Mouse (Mus musculus) megakaryocyte, adult 5-6 weeks (primary cell): ENCODE data around the gene Plch1. TPM values are rescaled to one million over a fixed set of nuclear protein-coding genes. Genes with fewer than 3 reads are reported as not detected.

Experiments used
- ATAC-seq: 2 replicates; pipeline ENCODE4 v1.8.0; 2016; ENCODE audit warnings: mild to moderate bottlenecking, inconsistent platforms; ENCODE audit not compliant: poor library complexity, severe bottlenecking
- total RNA-seq, 2 experiments: library from RNA; stranded (forward) in 1 of 2; stranded (reverse) in 1 of 2; fragments of 153-499, 151-499 nt in 1 of 2; fragments of 221-1000, 200-1000 nt in 1 of 2; gene quantifications; 2 replicates each; pipeline versions ENCODE4 v1.2.3 to v1.2.4; 2015 to 2017

Plch1 gene
- total RNA-seq, 2 experiments from 2014 or later: not detected

DNA sequence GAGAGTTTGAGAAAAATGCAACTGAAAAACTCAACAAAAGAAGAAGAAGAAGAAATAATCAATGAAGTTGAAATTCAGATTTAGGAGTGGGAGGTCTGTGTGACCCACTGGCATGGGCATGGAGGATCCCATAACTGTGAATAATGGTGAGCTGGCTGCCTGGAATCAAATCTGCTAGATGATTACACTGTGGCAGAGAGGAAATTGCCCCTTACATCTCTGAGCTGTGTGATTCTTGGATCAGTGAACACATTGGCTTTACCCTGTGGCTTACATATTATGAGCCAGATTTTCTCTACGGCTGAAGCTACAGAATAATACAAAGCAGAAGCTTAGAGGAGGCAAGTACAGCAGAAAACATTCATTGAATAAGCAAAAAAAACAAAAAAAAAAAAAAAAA, 170.9 kb downstream of the Plch1 start:
- no peak for ATAC-seq

DNA sequence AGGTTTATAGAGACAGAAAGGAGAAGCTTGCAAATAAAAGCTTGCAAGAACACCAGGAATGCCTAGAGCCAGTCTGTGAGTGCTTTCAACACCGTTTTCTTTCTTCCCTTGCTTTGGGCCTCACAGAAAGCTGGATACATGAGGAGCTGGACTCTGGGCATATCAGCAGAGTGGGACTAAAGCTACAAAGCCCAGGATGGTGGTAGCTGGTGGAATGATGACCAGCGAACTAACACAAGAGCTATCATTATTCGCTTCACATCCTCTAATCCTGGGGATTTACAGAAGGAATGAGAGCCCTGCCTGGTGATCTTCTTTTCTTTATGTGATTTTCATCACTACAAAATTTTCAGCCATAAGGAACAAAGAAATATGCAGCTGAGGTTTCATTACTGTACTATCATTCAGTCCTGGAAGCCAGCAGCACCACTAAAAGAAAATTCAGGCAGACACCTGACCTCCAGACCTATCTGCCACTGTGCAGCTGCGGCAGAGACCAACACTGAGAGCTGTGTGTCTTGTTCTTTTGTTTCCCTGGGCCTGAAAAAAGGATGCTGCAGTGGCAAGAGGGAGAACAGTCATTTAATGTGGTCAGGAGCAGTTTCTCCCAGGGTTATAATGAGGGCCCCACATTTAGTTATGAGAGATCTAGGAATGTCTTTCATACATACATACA, 172.5 kb downstream of the Plch1 start:
- no peak for ATAC-seq

DNA sequence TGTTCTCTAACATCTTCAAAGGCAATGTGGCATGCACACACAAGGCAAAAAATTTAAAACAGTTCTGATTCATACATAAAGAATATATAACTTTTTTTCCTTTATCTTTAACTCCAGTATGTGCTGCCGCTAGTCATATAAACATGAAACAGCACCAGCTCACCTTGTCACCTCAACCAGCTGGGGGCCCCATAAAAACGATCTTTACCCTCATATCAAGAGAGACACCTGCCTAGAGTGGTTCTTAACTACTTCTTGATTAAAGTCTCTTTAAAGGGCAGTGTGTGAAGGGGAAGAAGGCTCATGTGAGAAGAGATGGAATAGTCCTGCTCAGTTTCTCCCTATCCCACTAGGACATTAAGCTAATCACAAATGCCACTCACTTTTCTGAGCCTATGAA, 205.6 kb downstream of the Plch1 start:
- no peak for ATAC-seq

DNA sequence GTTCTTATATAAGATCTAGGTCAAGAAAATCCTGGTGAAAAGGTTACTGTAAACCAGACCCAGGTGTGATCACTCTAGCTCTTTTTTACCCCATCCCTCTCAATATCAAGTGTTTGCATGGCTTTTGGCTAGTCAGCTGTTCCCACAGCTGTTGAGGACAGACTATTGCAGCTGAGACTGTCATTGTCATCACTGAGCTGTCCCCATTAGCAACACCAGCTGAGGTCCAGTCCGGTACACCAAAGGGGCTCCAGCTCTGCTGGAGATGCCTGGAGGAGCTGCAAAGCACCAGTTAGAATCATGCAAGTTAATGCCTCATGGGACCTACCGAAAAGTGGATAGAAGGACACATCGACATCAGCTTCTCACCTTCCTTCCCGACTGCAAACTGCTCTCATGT, 206.5 kb downstream of the Plch1 start:
- ATAC-seq: no peak

DNA sequence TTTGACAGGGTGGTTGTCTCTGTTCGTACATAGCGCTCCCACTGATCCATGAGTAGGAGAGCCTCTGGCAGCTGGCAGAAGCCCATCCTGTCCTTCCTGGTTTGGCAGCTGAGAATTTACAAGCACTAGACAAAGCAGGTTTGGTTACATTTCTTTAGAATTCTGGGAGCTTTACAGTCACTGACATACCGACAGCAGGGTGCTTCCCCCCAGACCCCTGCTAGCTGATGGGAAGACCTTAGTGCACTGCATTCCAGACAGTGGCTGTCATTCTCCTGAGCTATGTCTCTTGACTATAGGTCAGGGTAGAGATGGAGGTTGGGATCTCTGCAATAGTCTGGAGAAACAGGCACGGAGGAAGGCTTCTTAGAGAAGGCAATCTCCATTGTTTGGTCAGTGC, 230.5 kb downstream of the Plch1 start:
- no peak for ATAC-seq

DNA sequence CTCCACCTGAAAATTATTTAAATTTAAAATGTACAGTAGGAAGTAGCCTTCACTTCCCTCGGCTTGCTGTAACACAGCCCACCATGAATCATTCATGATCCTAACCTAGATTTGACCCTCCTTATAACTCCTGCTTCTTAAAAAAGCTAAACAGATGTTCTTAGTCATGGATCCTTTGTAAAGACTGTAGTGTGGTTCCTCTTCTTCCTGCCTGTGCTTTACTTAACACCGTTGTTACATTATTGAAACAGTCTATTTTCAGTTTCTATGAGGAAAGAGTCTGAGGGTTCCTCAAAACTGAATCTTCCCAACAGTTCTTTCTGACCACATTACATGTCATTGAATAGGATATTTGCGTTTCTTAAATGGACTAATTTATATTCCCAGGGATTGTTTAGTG, 234.0 kb downstream of the Plch1 start:
- ATAC-seq: peak; percentile 63

DNA sequence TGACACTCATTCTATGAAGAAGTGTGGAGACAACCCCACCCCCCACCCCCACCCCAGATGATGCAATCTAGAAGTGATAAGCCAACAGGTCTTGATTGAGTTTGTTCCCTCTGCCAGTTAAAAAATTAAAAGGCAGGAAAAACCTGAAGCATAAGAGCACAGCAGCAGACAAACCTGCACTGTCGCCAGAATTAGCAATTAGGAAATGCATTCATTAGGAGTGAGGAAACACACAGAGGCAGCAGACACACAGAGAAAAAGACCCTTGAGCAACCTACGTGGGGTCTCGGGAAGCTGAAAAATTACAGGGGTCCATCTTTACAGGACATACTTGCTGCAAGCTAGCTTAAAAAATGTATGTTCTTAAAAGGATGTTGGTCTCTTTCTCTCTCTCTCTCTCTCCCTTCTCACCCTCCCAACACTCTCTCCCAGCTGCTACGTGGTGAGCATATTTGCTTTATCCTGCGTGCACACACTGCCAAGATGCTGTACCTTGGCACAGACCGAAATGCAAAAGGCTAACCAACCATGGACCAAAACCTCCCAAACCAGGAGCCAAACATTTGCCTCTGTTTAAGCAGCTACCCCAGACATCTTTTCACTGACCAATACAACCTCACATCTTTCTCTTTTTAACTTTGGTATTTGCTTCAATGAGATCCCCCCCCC, 234.6 kb downstream of the Plch1 start:
- no peak for ATAC-seq

Other genes with a start within 250 kb of the Plch1 start
- gene E130311K13Rik, start 30.0 kb upstream of the Plch1 start, total RNA-seq (2015): 1.1 and 2.1 TPM in 2 replicates
- gene E130311K13Rik, start 30.0 kb upstream of the Plch1 start, total RNA-seq (2017): 2.0 and 3.0 TPM in 2 replicates
- 19.0 and 21.2 TPM in 2 replicates for gene Slc33a1, start 65.3 kb upstream of the Plch1 start, total RNA-seq (2015)
- gene Slc33a1, start 65.3 kb upstream of the Plch1 start, total RNA-seq (2017): 17.3 and 21.6 TPM in 2 replicates
- 23.0 and 25.2 TPM in 2 replicates for gene Gmps, start 76.6 kb upstream of the Plch1 start, total RNA-seq (2015)
- 22.6 and 23.5 TPM in 2 replicates for gene Gmps, start 76.6 kb upstream of the Plch1 start, total RNA-seq (2017)
- gene Vmn2r1, start 182.1 kb upstream of the Plch1 start, total RNA-seq (2015): 0.05 TPM in 1 of 2 replicates, not detected in the other
- 0.04 TPM in 1 of 2 replicates, not detected in the other for gene Vmn2r1, start 182.1 kb upstream of the Plch1 start, total RNA-seq (2017)
- gene Vmn2r2, start 242.5 kb upstream of the Plch1 start, total RNA-seq (2015): not detected in 2 replicates
- gene Vmn2r2, start 242.5 kb upstream of the Plch1 start, total RNA-seq (2017): not detected in 2 replicates